Mouse (Mus musculus): ENCODE measurements around the gene Atp1a3. TPM values are rescaled to one million over a fixed set of nuclear protein-coding genes. Genes with fewer than 3 reads are reported as not detected.

The Atp1a3 gene
- polyA plus RNA-seq, 1 experiment from 2014 or later: 0.66 TPM

GRCm38 (mm10) chr7:24971261-24971971 is 34.3 kb downstream of the Atp1a3 start:
- 9% methylated on average over 18 of the region's 19 CpGs for WGBS
- Histone ChIP-seq H3K4me2 (replicated peaks; ENCODE audit: low read depth, low read length) (peak overlapping the region; percentile 76), H3K4me1 (ENCODE audit: insufficient read depth, low read length) (peaks cover 8% of the 10 kb centered on the region), H3K4me3 (ENCODE audit: low read length) (peak overlapping the region; percentile 87), H3K9ac (replicated peaks; ENCODE audit: low read length) (peak overlapping the region; percentile 92), H3K27ac (ENCODE audit: low read length) (peak overlapping the region; percentile 81), H3K9me3 (ENCODE audit: low read length) (no peaks in the 10 kb centered on the region), H3K27me3 (ENCODE audit: insufficient read depth, low read length) (no peaks in the 10 kb centered on the region), H3K36me3 (ENCODE audit: insufficient read depth, low read length) (peaks cover 5% of the 10 kb centered on the region; the same call in 1 of the 2 replicates)
- ATAC-seq (ENCODE audit: low FRiP score, low TSS enrichment): no peak

DNA sequence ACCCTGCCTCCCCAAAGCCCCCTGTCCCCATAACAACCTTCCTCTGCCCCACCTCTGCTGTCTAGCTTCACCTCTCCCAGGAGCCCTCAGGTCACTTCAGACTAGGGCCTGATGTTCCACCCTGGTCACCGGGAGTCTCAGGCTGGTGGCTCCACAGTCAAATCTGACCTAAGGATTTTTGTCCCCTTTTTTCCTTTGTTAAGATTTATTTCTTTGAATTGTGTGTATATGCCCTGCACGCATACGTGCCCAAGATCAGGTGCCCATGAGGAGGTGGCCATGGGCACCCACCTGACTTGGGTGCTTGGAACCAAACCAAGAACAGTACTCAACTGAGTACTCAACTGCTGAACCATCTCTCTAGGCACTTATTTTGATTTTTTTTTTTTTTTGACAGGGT is 35.4 kb downstream of the Atp1a3 start:
- no peak for ATAC-seq (ENCODE audit: low FRiP score, low TSS enrichment)
- WGBS: 95% methylated on average over 3 of the region's 3 CpGs
- peaks cover 8% of the 10 kb centered on the region for H3K4me1 ChIP-seq (ENCODE audit: insufficient read depth, low read length)

GRCm38 (mm10) chr7:24969805-24970204 is 36.0 kb downstream of the Atp1a3 start:
- 86% methylated on average over 12 of the region's 12 CpGs for WGBS

More for the DNA sequence above, 35.4 kb downstream of the Atp1a3 start:
- Histone ChIP-seq H3K27ac (ENCODE audit: low read length) (no peak overlapping the region), H3K27me3 (ENCODE audit: insufficient read depth, low read length) (no peaks in the 10 kb centered on the region), H3K9ac (replicated peaks; ENCODE audit: low read length) (no peak overlapping the region), H3K36me3 (ENCODE audit: insufficient read depth, low read length) (peaks cover 5% of the 10 kb centered on the region; the same call in 1 of the 2 replicates), H3K4me3 (ENCODE audit: low read length) (no peak overlapping the region), H3K9me3 (ENCODE audit: low read length) (no peaks in the 10 kb centered on the region), H3K4me2 (replicated peaks; ENCODE audit: low read depth, low read length) (no peak overlapping the region)

DNA sequence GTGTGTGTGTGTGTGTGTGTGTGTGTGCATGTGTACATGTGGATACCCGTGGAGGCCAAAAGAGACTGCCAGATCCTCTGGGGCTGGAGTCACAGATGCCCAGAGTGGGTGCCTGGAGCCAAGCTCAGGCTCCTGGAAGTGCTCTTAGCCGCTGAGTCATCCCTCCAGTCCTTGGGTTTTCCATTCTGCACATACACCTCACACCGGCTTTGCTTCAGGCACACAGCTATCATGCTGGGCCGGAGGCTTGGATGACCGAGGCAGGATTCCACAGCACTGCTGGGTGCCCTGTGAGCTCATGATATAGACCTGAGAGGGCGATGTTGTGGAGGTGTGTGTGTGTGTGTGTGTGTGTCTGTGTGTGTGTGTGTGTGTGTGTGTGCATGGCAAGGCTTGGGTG is 37.3 kb downstream of the Atp1a3 start:
- no peak overlapping the region for H3K27ac ChIP-seq (ENCODE audit: low read length)
- WGBS: 73% methylated on average over 6 of the region's 6 CpGs
- no peak for ATAC-seq (ENCODE audit: low FRiP score, low TSS enrichment)

More at GRCm38 (mm10) chr7:24969805-24970204, 36.0 kb downstream of the Atp1a3 start:
- H3K27ac ChIP-seq (ENCODE audit: low read length): no peak overlapping the region
- no peaks in the 10 kb centered on the region for H3K27me3 ChIP-seq (ENCODE audit: insufficient read depth, low read length)
- ATAC-seq (ENCODE audit: low FRiP score, low TSS enrichment): no peak
- peaks cover 5% of the 10 kb centered on the region; the same call in 1 of the 2 replicates for H3K36me3 ChIP-seq (ENCODE audit: insufficient read depth, low read length)
- H3K4me2 ChIP-seq (replicated peaks; ENCODE audit: low read depth, low read length): no peak overlapping the region
- H3K4me3 ChIP-seq (ENCODE audit: low read length): no peak overlapping the region
- H3K9me3 ChIP-seq (ENCODE audit: low read length): no peaks in the 10 kb centered on the region
- peaks cover 10% of the 10 kb centered on the region for H3K4me1 ChIP-seq (ENCODE audit: insufficient read depth, low read length)
- no peak overlapping the region for H3K9ac ChIP-seq (replicated peaks; ENCODE audit: low read length)

DNA sequence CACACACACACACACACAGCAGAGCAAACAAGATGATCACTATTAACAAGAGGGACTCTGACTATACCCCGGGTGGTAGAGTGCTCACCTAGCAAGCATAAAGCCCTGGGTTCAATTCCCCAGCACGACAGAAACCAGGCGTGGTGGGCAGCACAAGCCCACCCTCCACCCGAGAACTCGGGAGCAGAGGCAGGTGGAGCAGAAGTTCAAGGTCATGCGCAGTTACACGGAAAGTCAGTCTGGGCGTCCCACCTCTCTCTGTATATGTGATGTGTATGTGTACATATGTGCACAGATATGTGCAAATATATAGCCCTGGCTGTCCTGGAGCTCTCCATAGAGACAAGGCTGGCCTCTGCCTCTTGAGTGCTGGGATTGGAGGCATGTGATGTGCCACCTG is 37.8 kb downstream of the Atp1a3 start:
- Histone ChIP-seq H3K9me3 (ENCODE audit: low read length) (no peaks in the 10 kb centered on the region), H3K4me2 (replicated peaks; ENCODE audit: low read depth, low read length) (no peak overlapping the region), H3K27me3 (ENCODE audit: insufficient read depth, low read length) (no peaks in the 10 kb centered on the region), H3K4me1 (ENCODE audit: insufficient read depth, low read length) (peaks cover 11% of the 10 kb centered on the region), H3K4me3 (ENCODE audit: low read length) (no peak overlapping the region), H3K9ac (replicated peaks; ENCODE audit: low read length) (no peak overlapping the region), H3K36me3 (ENCODE audit: insufficient read depth, low read length) (peaks cover 5% of the 10 kb centered on the region; the same call in 1 of the 2 replicates), H3K27ac (ENCODE audit: low read length) (no peak overlapping the region)
- no peak for ATAC-seq (ENCODE audit: low FRiP score, low TSS enrichment)
- 87% methylated on average over 8 of the region's 8 CpGs for WGBS

More for the DNA sequence above, 37.3 kb downstream of the Atp1a3 start:
- no peak overlapping the region for H3K9ac ChIP-seq (replicated peaks; ENCODE audit: low read length)
- H3K4me3 ChIP-seq (ENCODE audit: low read length): no peak overlapping the region
- peaks cover 11% of the 10 kb centered on the region for H3K4me1 ChIP-seq (ENCODE audit: insufficient read depth, low read length)
- no peaks in the 10 kb centered on the region for H3K27me3 ChIP-seq (ENCODE audit: insufficient read depth, low read length)
- H3K9me3 ChIP-seq (ENCODE audit: low read length): no peaks in the 10 kb centered on the region
- no peak overlapping the region for H3K4me2 ChIP-seq (replicated peaks; ENCODE audit: low read depth, low read length)
- peaks cover 5% of the 10 kb centered on the region; the same call in 1 of the 2 replicates for H3K36me3 ChIP-seq (ENCODE audit: insufficient read depth, low read length)

DNA sequence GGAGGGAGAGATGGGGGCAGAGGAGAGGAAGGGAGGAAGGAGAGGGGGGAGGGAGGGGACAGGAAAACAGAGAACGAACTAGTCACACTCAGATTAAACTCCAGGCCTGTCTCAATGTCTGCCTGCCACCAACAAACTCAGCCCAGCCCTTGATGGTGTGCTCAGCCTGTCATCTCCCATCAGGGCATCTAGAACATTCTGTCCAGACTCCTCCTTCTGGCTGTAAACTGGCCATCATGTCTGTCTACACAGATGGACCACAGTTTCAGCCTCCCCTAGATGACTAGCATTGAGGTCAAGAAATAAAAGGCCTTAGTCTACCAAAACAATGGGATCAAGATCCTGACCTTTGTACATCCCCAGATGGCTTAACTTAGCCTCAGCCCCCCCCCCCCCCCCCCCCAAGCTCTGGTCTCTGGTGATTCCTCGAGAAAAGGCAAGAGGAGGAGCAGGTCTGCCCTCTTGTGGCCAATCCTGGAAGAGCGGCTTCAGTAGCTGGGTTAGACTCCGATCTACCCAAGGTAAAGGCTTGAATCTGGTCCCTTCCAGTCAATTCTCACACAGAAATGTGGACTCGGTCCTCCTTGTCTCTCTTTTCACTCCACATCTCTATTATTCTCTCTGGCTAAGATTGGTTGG is 40.7 kb downstream of the Atp1a3 start:
- 10% methylated on average over 5 of the region's 5 CpGs for WGBS
- H3K4me1 ChIP-seq (ENCODE audit: insufficient read depth, low read length): 0 out of 2 replicates have a peak, but pooled peaks cover 2% of the 10 kb centered on the region
- peak; percentile 25; the same call in 1 of the 2 replicates for ATAC-seq (ENCODE audit: low FRiP score, low TSS enrichment)
- H3K36me3 ChIP-seq (ENCODE audit: insufficient read depth, low read length): peaks cover 5% of the 10 kb centered on the region; the same call in 1 of the 2 replicates
- no peak overlapping the region for H3K27ac ChIP-seq (ENCODE audit: low read length)
- H3K27me3 ChIP-seq (ENCODE audit: insufficient read depth, low read length): no peaks in the 10 kb centered on the region
- H3K9ac ChIP-seq (replicated peaks; ENCODE audit: low read length): no peak overlapping the region
- H3K4me2 ChIP-seq (replicated peaks; ENCODE audit: low read depth, low read length): no peak overlapping the region
- H3K4me3 ChIP-seq (ENCODE audit: low read length): no peak overlapping the region
- H3K9me3 ChIP-seq (ENCODE audit: low read length): no peaks in the 10 kb centered on the region

DNA sequence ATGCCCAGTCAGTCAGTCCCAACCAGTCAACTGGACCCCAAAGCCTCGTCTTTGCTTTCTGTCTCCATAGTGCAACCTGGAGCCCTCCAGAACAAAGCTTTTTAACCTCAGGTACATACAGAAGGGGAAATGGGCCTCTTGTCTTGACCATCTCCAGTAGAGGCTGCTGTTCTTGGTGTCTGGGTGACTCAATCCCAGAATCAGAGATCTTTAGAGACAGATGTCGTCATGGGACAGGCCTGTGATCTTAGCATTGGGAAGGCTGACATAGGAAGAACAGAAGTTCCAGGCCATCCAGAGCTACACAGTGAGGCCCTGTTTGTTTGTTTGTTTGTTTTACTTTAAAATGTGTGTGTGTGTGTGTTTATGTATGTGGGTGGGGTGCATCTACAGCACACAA is 41.5 kb downstream of the Atp1a3 start:
- 70% methylated on average over 2 of the region's 2 CpGs for WGBS
- Histone ChIP-seq H3K4me2 (replicated peaks; ENCODE audit: low read depth, low read length) (no peak overlapping the region), H3K4me3 (ENCODE audit: low read length) (no peak overlapping the region), H3K4me1 (ENCODE audit: insufficient read depth, low read length) (0 out of 2 replicates have a peak, but pooled peaks cover 2% of the 10 kb centered on the region), H3K27me3 (ENCODE audit: insufficient read depth, low read length) (no peaks in the 10 kb centered on the region), H3K27ac (ENCODE audit: low read length) (no peak overlapping the region), H3K9ac (replicated peaks; ENCODE audit: low read length) (no peak overlapping the region), H3K9me3 (ENCODE audit: low read length) (no peaks in the 10 kb centered on the region), H3K36me3 (ENCODE audit: insufficient read depth, low read length) (no peaks in the 10 kb centered on the region)
- ATAC-seq (ENCODE audit: low FRiP score, low TSS enrichment): no peak

GRCm38 (mm10) chr7:24955226-24955625 is 50.5 kb downstream of the Atp1a3 start:
- 3% methylated on average over 31 of the region's 33 CpGs for WGBS
- H3K4me3 ChIP-seq (ENCODE audit: low read length): peak overlapping the region; percentile 50
- H3K4me2 ChIP-seq (replicated peaks; ENCODE audit: low read depth, low read length): peak overlapping the region; percentile 72
- no peaks in the 10 kb centered on the region for H3K36me3 ChIP-seq (ENCODE audit: insufficient read depth, low read length)
- no peak overlapping the region for H3K27ac ChIP-seq (ENCODE audit: low read length)
- no peak overlapping the region; the same call in 1 of the 2 replicates for H3K9ac ChIP-seq (replicated peaks; ENCODE audit: low read length)
- ATAC-seq (ENCODE audit: low FRiP score, low TSS enrichment): no peak
- peaks cover 67% of the 10 kb centered on the region for H3K27me3 ChIP-seq (ENCODE audit: insufficient read depth, low read length)
- peaks cover 11% of the 10 kb centered on the region; the same call in 1 of the 2 replicates for H3K4me1 ChIP-seq (ENCODE audit: insufficient read depth, low read length)
- no peaks in the 10 kb centered on the region for H3K9me3 ChIP-seq (ENCODE audit: low read length)

- no peaks in the 10 kb centered on the region for H3K9me3 ChIP-seq (ENCODE audit: low read length)
- no peak overlapping the region for H3K27ac ChIP-seq (ENCODE audit: low read length)
- 2% methylated on average over 30 of the region's 30 CpGs for WGBS
- H3K4me3 ChIP-seq (ENCODE audit: low read length): peak overlapping the region; percentile 50
- peaks cover 75% of the 10 kb centered on the region for H3K27me3 ChIP-seq (ENCODE audit: insufficient read depth, low read length)
- H3K4me1 ChIP-seq (ENCODE audit: insufficient read depth, low read length): peaks cover 11% of the 10 kb centered on the region; the same call in 1 of the 2 replicates
- H3K36me3 ChIP-seq (ENCODE audit: insufficient read depth, low read length): no peaks in the 10 kb centered on the region
- peak; percentile 36 for ATAC-seq (ENCODE audit: low FRiP score, low TSS enrichment)
- peak overlapping the region; percentile 72 for H3K4me2 ChIP-seq (replicated peaks; ENCODE audit: low read depth, low read length)
- peak overlapping the region; percentile 65 for H3K9ac ChIP-seq (replicated peaks; ENCODE audit: low read length)
These were observed 51.3 kb downstream of the Atp1a3 start for GRCm38 (mm10) chr7:24954450-24954849.
